Mouse (Mus musculus) forebrain, embryonic 15.5 days (tissue): ENCODE results near the gene Nme7. TPM values are rescaled to one million over a fixed set of nuclear protein-coding genes. Genes with fewer than 3 reads are reported as not detected.

ENCODE experiments used
- ATAC-seq: fragments of 200-750 bp; cut with Nextera tagmentation; replicated peaks from 2 replicates; pipeline ENCODE4 v1.8.0; 2017; ENCODE audit warnings: mild to moderate bottlenecking, moderate TSS enrichment, moderate library complexity
- H3K27ac ChIP-seq: fragments of 300-500 bp; sonication (generic); replicated peaks from 2 replicates; pipeline ENCODE4 v1.5.1; 2015; ENCODE audit warnings: mild to moderate bottlenecking, inconsistent platforms
- H3K27me3 ChIP-seq: fragments of 300-500 bp; sonication (generic); 2 replicates; pipeline ENCODE4 v1.6.1; 2015; ENCODE audit warnings: inconsistent platforms
- H3K36me3 ChIP-seq: fragments of 300-500 bp; sonication (generic); 2 replicates; pipeline ENCODE4 v1.6.1; 2015; ENCODE audit warnings: mild to moderate bottlenecking, inconsistent platforms
- H3K4me1 ChIP-seq: fragments of 300-500 bp; sonication (generic); 2 replicates; pipeline ENCODE4 v1.6.1; 2015; ENCODE audit warnings: inconsistent platforms
- H3K4me2 ChIP-seq: fragments of 300-500 bp; sonication (generic); replicated peaks from 2 replicates; pipeline ENCODE4 v1.6.1; 2015; ENCODE audit warnings: mild to moderate bottlenecking, inconsistent platforms
- H3K4me3 ChIP-seq: fragments of 300-500 bp; sonication (generic); 2 replicates; pipeline ENCODE4 v1.5.1; 2015; ENCODE audit warnings: mild to moderate bottlenecking, inconsistent platforms
- H3K9ac ChIP-seq: fragments of 300-500 bp; sonication (generic); replicated peaks from 2 replicates; pipeline ENCODE4 v1.6.1; 2015; ENCODE audit warnings: mild to moderate bottlenecking, inconsistent platforms
- H3K9me3 ChIP-seq: fragments of 300-500 bp; sonication (generic); 2 replicates; pipeline ENCODE4 v1.6.1; 2016; ENCODE audit warnings: inconsistent platforms
- WGBS: fragments of 180-500 bp; shearing (Covaris S2); methylation state at CpG from one replicate; pipeline ENCODE4 v1.1.7; 2015; ENCODE audit warnings: mixed read lengths; 5-methylcytosine and 5-hydroxymethylcytosine counted together
- polyA plus RNA-seq: library from polyadenylated mRNA; unstranded; fragments of >200 nt; fragmentation: Nextera tagmentation; extraction: Ambion mirVana; gene quantifications from 2 replicates; pipeline ENCODE4 v1.2.1, GENCODE M21; 2015

Nme7 gene
- polyA plus RNA-seq, 1 experiment from 2014 or later = 41.6 TPM

- Histone ChIP-seq H3K4me1 (peaks cover 39% of the 10 kb centered on the region), H3K9me3 (no peaks in the 10 kb centered on the region), H3K27ac (no peak overlapping the region), H3K36me3 (peaks cover 10% of the 10 kb centered on the region), H3K27me3 (no peaks in the 10 kb centered on the region), H3K4me3 (peak overlapping the region; percentile 78), H3K4me2 (peak overlapping the region; percentile 87), H3K9ac (peak overlapping the region; percentile 83)
- 26% methylated on average over 6 of the region's 6 CpGs for WGBS
- ATAC-seq = no peak
These were observed 152.1 kb downstream of the Nme7 start for GRCm38 (mm10) chr1:164456065-164456464.

GRCm38 (mm10) chr1:164456731-164457130, 152.8 kb downstream of the Nme7 start:
- Histone ChIP-seq H3K36me3 (peaks cover 8% of the 10 kb centered on the region), H3K4me2 (peak overlapping the region; percentile 87), H3K27ac (peak overlapping the region; percentile 96), H3K4me3 (peak overlapping the region; percentile 78), H3K4me1 (peaks cover 45% of the 10 kb centered on the region), H3K9me3 (no peaks in the 10 kb centered on the region), H3K27me3 (no peaks in the 10 kb centered on the region), H3K9ac (peak overlapping the region; percentile 83)
- 7% methylated on average over 8 of the region's 8 CpGs for WGBS
- no peak for ATAC-seq

DNA sequence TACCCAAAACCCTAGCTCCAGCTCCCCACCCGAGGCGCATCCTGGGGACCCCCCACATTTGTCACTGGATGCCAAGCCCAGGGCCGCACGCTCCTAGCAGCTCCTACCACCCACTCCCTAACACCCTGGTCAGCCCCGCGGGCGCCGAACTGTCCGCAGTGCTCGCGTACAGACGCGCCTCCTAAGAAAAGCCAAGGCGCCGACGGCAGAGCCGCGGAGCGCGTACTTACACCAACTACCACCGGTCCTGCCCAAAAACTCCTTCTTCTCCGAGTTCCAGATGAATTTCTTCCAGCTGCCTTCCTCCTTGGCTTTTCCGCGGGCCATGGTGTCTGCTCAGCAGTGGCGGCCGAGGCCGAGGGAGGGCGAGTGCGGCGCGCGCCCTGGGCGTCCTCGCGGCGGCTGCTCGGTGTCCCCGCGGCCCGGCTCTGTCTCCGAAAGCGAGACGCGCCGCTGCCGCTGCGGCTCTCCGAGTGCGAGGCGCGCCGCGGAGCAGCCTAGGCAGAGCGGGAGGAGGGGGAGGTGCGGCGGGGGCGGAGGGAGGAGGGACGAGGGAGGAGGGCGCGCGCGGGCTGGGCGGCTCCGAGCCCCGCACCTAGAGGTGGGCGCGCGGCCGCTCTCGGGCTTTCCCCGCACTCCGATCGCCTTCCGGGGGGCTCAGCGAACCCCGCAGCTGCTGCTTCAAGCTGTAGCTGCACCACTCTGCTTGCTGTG, 153.8 kb downstream of the Nme7 start:
- no peaks in the 10 kb centered on the region for H3K9me3 ChIP-seq
- peak; percentile 93 for ATAC-seq
- peak overlapping the region; percentile 96 for H3K27ac ChIP-seq
- H3K4me1 ChIP-seq = peaks cover 50% of the 10 kb centered on the region
- peaks cover 4% of the 10 kb centered on the region; the same call in 1 of the 2 replicates for H3K36me3 ChIP-seq
- peak overlapping the region; percentile 78 for H3K4me3 ChIP-seq
- peak overlapping the region; percentile 87 for H3K4me2 ChIP-seq
- peak overlapping the region; percentile 83 for H3K9ac ChIP-seq
- under 1% methylated on average over 69 of the region's 76 CpGs for WGBS
- H3K27me3 ChIP-seq = no peaks in the 10 kb centered on the region

DNA sequence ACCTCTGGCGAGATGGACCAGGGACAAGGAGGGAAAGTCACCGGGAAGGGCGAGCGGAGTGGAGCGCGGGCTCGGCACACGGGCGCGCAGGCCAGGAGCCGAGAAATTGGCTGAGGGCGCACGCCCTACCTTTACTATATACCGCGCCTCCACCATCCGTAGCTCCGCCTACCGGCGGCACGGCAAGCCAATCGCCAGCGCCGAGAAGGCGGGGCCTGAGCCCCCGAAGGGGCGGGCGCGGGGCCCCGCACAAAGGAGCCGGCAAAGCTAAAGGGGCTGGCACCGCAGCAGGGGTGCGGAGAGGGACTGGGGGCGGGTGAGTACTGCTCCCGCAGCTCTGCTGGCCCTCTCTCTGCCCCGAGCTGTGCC, 154.3 kb downstream of the Nme7 start, which contains the start of gene Atp1b1:
Gene Atp1b1 (minus strand): TSS at position 111 of the 369 bp plus-strand sequence.
- H3K27ac ChIP-seq = peak within 1 kb of the TSS; percentile 96
- H3K4me1 ChIP-seq = peaks cover 50% of the 10 kb centered on the region
- WGBS = under 1% methylated on average over 31 of the region's 35 CpGs
- H3K4me2 ChIP-seq = peak within 1 kb of the TSS; percentile 87
- H3K36me3 ChIP-seq = no peaks in the 10 kb centered on the region
- H3K4me3 ChIP-seq = peak within 1 kb of the TSS; percentile 78
- ATAC-seq = peak; percentile 96
- H3K9ac ChIP-seq = peak within 1 kb of the TSS; percentile 83
- H3K27me3 ChIP-seq = no peaks in the 10 kb centered on the region
- H3K9me3 ChIP-seq = no peaks in the 10 kb centered on the region

GRCm38 (mm10) chr1:164458621-164459051, 154.7 kb downstream of the Nme7 start:
- H3K4me1 ChIP-seq = peaks cover 50% of the 10 kb centered on the region
- H3K27ac ChIP-seq = peak overlapping the region; percentile 96
- H3K4me3 ChIP-seq = peak overlapping the region; percentile 78
- H3K36me3 ChIP-seq = no peaks in the 10 kb centered on the region
- H3K27me3 ChIP-seq = no peaks in the 10 kb centered on the region
- ATAC-seq = no peak
- peak overlapping the region; percentile 83 for H3K9ac ChIP-seq
- no peaks in the 10 kb centered on the region for H3K9me3 ChIP-seq
- WGBS = 5% methylated on average over 22 of the region's 22 CpGs
- H3K4me2 ChIP-seq = peak overlapping the region; percentile 87

GRCm38 (mm10) chr1:164459127-164459905, 155.4 kb downstream of the Nme7 start:
- WGBS = 59% methylated on average over 12 of the region's 12 CpGs
- Histone ChIP-seq H3K27ac (peak overlapping the region; percentile 96; the same call in 1 of the 2 replicates), H3K4me3 (peak overlapping the region; percentile 78), H3K27me3 (no peaks in the 10 kb centered on the region), H3K9ac (peak overlapping the region; percentile 83), H3K36me3 (no peaks in the 10 kb centered on the region), H3K4me1 (peaks cover 45% of the 10 kb centered on the region), H3K4me2 (peak overlapping the region; percentile 87), H3K9me3 (no peaks in the 10 kb centered on the region)
- no peak for ATAC-seq

DNA sequence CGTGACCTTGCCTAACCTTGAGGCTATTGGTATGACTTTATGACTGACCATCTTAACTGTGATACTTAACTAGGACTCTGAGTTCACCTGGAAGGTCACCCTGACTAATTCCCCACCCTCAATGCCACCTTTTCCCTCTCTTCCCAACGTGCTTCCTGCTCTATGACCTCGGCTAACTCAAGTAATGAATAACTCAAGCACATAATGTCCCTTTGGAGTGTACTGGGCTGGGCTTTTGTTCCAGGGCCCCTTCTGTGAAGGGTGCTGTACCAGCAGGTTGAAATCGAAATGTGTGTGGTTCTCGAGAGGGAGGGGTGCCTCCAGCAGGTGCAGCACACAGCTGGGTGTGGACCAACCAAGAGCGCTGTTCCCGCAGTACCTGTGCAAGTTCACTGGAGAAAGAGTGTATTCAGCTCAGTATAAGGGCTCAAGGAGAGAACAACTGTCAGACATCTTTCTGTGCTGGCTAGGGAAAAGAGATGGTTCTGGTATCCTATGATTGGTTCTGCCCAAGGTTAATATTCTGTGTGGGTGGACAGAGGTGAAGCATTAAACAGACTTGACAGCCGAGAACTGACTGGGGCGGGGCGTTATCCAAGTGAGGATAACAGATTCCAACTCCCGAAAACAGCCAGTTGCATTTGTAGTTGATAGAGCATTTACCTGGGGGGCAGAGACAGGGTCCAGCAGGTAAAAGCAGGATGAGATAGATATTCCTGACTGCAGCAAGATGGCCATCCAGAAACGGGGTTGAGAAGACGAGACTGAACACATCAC, 157.2 kb downstream of the Nme7 start:
- 73% methylated on average over 13 of the region's 13 CpGs for WGBS
- Histone ChIP-seq H3K9ac (no peak overlapping the region), H3K9me3 (no peaks in the 10 kb centered on the region)

DNA sequence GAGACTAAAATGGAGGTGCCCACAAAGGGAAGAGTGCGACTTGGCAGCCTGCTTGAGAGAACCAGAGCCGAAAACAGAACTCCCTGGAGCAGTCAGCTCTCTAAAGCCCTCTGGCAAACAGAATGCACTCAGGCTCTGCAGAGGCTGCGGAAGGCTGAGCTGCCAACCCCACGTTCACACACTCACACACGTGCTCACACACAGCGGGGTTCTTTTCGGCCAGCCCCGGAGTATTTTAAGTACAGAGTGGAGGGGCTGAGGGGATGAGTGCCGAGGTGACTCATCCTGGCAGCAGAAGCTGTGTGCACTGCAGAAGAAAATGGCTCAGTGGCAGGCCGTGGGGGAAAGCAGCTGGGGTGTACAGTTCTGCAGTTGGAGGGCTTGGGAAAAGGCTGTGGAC, 157.8 kb downstream of the Nme7 start:
- Histone ChIP-seq H3K9me3 (no peaks in the 10 kb centered on the region), H3K4me3 (no peak overlapping the region), H3K4me2 (peak overlapping the region; percentile 23; the same call in 1 of the 2 replicates), H3K27me3 (no peaks in the 10 kb centered on the region), H3K9ac (no peak overlapping the region), H3K27ac (0 out of 2 replicates have a peak overlapping the region, but pooled peaks have one; percentile 8), H3K4me1 (peaks cover 23% of the 10 kb centered on the region), H3K36me3 (no peaks in the 10 kb centered on the region)
- 18% methylated on average over 10 of the region's 10 CpGs for WGBS
- ATAC-seq = no peak

More for the DNA sequence above, 157.2 kb downstream of the Nme7 start:
- Histone ChIP-seq H3K27me3 (no peaks in the 10 kb centered on the region), H3K36me3 (no peaks in the 10 kb centered on the region), H3K4me1 (peaks cover 29% of the 10 kb centered on the region), H3K4me2 (peak overlapping the region; percentile 23; the same call in 1 of the 2 replicates), H3K27ac (0 out of 2 replicates have a peak overlapping the region, but pooled peaks have one; percentile 8), H3K4me3 (no peak overlapping the region)
- no peak for ATAC-seq

- Histone ChIP-seq H3K9ac (no peak overlapping the region), H3K4me2 (no peak overlapping the region), H3K4me3 (no peak overlapping the region), H3K4me1 (peaks cover 5% of the 10 kb centered on the region; the same call in 1 of the 2 replicates), H3K27me3 (no peaks in the 10 kb centered on the region), H3K27ac (no peak overlapping the region), H3K9me3 (no peaks in the 10 kb centered on the region), H3K36me3 (no peaks in the 10 kb centered on the region)
- no peak for ATAC-seq
- 96% methylated on average over 10 of the region's 10 CpGs for WGBS
These were observed 163.5 kb downstream of the Nme7 start for GRCm38 (mm10) chr1:164467406-164467805.

DNA sequence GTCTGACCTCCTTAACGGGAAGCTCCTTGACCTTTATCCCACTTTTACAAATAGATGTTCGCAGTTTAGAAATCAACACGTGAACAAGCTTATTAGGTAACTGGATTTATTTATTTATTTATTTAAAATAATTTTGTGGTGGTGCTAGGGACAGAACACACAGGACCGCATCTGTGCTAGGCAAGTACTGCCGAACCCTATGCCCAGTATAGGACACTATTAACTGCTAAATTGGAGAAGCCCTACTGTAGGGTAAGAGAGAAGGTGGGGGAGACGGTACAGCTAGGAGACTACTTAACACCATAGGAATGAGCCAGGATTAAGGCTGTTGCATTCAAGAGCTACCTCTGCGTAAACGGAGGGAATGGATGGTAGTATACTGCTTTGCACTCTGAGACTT, 164.4 kb downstream of the Nme7 start:
- H3K4me2 ChIP-seq = no peak overlapping the region
- H3K4me3 ChIP-seq = no peak overlapping the region
- no peaks in the 10 kb centered on the region for H3K27me3 ChIP-seq
- H3K36me3 ChIP-seq = no peaks in the 10 kb centered on the region
- no peak overlapping the region for H3K27ac ChIP-seq
- 85% methylated on average over 8 of the region's 8 CpGs for WGBS
- no peak overlapping the region for H3K9ac ChIP-seq
- H3K9me3 ChIP-seq = no peaks in the 10 kb centered on the region
- ATAC-seq = no peak
- peaks cover 5% of the 10 kb centered on the region; the same call in 1 of the 2 replicates for H3K4me1 ChIP-seq

GRCm38 (mm10) chr1:164470985-164471384, 167.1 kb downstream of the Nme7 start:
- WGBS = 32% methylated on average over 6 of the region's 6 CpGs
- Histone ChIP-seq H3K36me3 (no peaks in the 10 kb centered on the region), H3K9me3 (no peaks in the 10 kb centered on the region), H3K4me3 (no peak overlapping the region), H3K4me2 (no peak overlapping the region), H3K27ac (no peak overlapping the region), H3K27me3 (no peaks in the 10 kb centered on the region), H3K9ac (no peak overlapping the region), H3K4me1 (peaks cover 10% of the 10 kb centered on the region; the same call in 1 of the 2 replicates)
- ATAC-seq = no peak
